Mouse (Mus musculus) ovary, postnatal 36 days (tissue): ENCODE results near the gene Traf2.

ENCODE experiments used
- DNase-seq: peaks from one replicate; pipeline ENCODE4 v3.0.0; 2022; ENCODE audit warnings: low spot score, mixed read lengths

Traf2 gene

DNA sequence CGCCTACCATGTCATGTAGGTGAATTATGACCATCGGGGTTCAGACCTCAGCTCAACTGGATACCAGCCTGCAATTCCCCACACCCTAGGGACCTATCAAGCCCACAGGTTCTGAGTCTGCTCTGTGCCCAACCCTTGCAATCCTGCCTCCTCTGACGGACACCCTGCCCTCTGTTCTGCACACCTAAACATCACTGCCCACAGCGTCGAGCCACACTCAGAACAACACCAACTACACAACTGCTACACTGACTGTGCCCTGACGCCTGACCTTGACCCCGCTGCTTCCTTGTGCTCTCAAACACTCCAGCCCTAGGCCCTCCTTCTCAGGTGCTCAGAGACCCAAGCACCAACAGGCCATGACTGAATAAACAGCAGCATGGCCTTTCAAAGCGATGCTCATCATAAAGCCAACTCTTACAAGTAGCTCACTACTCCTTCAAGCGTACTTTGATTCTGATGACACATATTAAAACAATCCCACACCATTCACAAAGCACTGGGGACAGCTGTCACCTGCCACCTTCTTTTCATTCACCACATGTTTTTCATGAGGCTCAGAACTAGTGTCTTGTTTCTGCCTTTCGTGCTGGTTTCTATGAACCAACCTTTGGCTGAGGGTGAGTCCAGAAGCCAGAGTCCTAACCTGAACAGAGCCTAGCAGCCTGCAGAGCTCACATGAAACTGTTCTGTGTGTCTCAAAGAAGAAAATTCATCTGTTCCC, 4.9 kb downstream of the Traf2 start:
- no peak for DNase-seq

- no peak for DNase-seq
Measured at GRCm38 (mm10) chr2:25540541-25540948, 6.2 kb downstream of the Traf2 start.

DNA sequence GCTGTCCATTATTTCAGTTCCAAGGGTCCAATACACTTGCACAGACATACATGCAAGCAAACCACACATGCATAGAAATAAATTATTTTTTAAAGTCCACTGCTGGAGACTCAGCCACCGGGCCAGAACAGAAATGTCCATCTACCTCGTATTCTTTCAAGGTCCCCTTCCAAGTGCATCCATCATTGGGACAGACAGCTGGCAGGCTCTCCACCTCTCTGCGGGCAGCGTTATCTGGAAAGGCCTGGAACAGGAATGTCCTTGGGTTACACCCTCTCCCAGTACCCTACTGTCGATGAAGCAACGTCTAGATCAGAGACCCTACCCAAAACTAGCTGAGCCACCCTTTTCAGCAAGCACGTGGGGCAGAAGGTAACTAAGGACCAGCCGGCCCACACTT, 10.2 kb downstream of the Traf2 start:
- no peak for DNase-seq

GRCm38 (mm10) chr2:25534866-25535182, 11.9 kb downstream of the Traf2 start:
- no peak for DNase-seq

GRCm38 (mm10) chr2:25534178-25534865, 12.4 kb downstream of the Traf2 start:
- DNase-seq, result peak; percentile 59

- no peak for DNase-seq
Measured at GRCm38 (mm10) chr2:25533707-25534106, 13.0 kb downstream of the Traf2 start.

GRCm38 (mm10) chr2:25526510-25527302, 20.0 kb downstream of the Traf2 start:
- no peak for DNase-seq

GRCm38 (mm10) chr2:25509912-25510311, 36.8 kb downstream of the Traf2 start:
- no peak for DNase-seq

- DNase-seq, result no peak
Measured at GRCm38 (mm10) chr2:25506964-25507363, 39.8 kb downstream of the Traf2 start.

- no peak for DNase-seq
Measured at GRCm38 (mm10) chr2:25505860-25506259, 40.9 kb downstream of the Traf2 start.

DNA sequence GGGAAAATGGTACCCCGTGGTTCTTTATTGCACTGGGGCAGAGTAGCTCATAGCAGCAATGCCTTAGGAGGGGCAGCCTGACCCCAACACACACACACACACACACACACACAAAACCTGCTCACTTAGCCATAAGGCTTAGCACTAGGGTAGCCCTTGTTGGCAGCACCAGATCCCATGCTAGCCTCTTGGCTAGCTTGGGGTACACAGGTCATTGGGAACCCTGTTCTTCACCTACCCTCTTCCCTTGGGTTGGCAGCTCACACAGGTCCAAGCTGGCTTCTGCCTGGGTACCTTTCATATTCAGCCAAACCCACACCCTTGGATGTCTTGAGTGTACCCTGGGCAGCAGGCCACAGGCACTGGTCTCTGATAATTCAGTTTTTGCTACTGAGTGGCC, 41.7 kb downstream of the Traf2 start:
- DNase-seq, result no peak

- no peak for DNase-seq
Measured at GRCm38 (mm10) chr2:25504538-25504937, 42.2 kb downstream of the Traf2 start.

- DNase-seq, result no peak
Measured at GRCm38 (mm10) chr2:25502726-25503125, 44.0 kb downstream of the Traf2 start.

- DNase-seq, result no peak
Measured at GRCm38 (mm10) chr2:25501593-25502486, 44.9 kb downstream of the Traf2 start, which contains the start of gene C8g. Gene C8g (minus strand): TSS chr2:25501719.

DNA sequence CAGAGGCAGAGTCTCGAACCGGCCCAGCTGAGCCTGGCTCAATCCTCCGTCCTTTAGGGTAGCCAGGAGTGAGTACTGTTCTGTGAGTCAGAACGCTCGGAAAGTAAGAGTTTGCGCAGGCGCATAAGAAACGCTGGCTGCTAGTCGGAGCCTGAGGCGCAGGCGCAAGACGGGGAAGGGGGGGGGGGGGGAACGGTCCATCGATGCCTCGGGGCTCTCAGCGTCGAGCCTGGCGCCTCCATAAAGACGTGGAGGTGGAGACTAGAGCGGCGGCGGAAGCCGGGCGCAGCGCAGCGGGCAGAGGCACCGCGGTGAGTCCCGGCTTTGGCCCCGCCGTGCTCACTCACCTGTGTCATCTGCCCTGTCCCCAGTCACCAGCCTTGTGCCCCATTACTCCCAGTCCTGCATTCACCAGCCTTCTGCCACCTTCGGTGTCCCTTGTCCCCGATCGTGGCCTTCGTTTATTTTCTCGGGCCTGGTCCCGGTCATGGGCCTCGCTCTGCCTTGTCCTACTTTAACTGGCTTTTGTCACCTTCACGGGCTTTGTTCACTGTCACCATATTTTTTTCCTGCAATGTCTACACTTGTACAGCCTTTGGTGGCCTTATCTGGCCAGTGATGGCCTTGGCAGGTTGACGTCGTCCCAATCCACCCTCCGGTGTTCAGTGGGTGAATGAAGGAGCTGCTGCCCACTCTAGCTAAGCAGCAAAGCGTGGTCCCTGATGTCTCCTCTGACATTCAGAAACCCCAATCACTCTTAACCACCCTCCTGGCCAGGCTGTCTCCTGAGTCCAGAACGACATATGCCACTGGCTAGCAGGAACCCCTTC, 45.9 kb downstream of the Traf2 start, which contains the start of gene Fbxw5:
Fbxw5 (plus strand) TSS at position 175 of the 830 bp plus-strand sequence.
- DNase-seq, result peak; percentile 79

GRCm38 (mm10) chr2:25500071-25500575, 46.6 kb downstream of the Traf2 start:
- no peak for DNase-seq

- DNase-seq, result no peak
Measured at GRCm38 (mm10) chr2:25498622-25499478, 47.9 kb downstream of the Traf2 start.

GRCm38 (mm10) chr2:25497846-25498575, 48.7 kb downstream of the Traf2 start:
- DNase-seq, result no peak

DNA sequence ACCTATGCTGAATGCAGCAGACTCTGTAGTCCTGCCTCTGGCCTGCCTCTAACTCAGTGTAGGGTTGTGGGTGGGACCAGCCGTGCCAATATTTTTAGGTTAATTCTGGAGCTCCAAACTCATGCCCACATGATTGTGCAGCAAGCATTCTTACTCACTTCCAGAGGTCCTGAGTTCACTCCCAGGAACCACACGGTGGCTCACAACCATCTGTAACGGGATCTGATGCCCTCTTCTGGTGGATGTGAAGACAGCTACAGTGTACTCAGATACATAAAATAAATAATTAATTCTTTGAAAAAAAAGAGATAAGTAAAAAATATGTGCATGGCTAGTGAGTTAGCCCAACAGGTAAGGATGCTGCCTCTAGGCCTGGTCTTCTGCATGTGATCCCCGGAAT, 50.3 kb downstream of the Traf2 start:
- DNase-seq, result no peak
